Mouse (Mus musculus): ENCODE measurements at regions not wholly inside any gene's neighbourhood (a gene's known extent, or its start where the extent isn't known, plus 50 kb on each side); places are given as distances from the start of the nearest gene placed in this dataset.
A peak's percentile ranks its signal among the peaks of the same experiment; 100 is the strongest.

GRCm38 (mm10) chr11:84760622-84761196 lies 58.6 kb downstream of the Mrm1 start:
- DNase-seq: peak; percentile 34

GRCm38 (mm10) chr11:84759478-84759986 lies 59.8 kb downstream of the Mrm1 start:
- DNase-seq: peak; percentile 85

- no peak for DNase-seq
These were observed 67.3 kb downstream of the Mrm1 start for GRCm38 (mm10) chr11:84752007-84752406.

- DNase-seq: no peak
These were observed 69.6 kb downstream of the Mrm1 start for GRCm38 (mm10) chr11:84749490-84750349.

- DNase-seq: peak; percentile 31
These were observed 80.3 kb downstream of the Mrm1 start for GRCm38 (mm10) chr11:84738769-84739589.

GRCm38 (mm10) chr11:84738128-84738527 lies 81.2 kb downstream of the Mrm1 start:
- DNase-seq: no peak

- no peak for DNase-seq
These were observed 87.4 kb downstream of the Mrm1 start for GRCm38 (mm10) chr11:84731890-84732289.

- no peak for DNase-seq
These were observed 89.1 kb downstream of the Mrm1 start for GRCm38 (mm10) chr11:84730218-84730617.

- no peak for DNase-seq
These were observed 90.1 kb downstream of the Mrm1 start for GRCm38 (mm10) chr11:84729189-84729588.

DNA sequence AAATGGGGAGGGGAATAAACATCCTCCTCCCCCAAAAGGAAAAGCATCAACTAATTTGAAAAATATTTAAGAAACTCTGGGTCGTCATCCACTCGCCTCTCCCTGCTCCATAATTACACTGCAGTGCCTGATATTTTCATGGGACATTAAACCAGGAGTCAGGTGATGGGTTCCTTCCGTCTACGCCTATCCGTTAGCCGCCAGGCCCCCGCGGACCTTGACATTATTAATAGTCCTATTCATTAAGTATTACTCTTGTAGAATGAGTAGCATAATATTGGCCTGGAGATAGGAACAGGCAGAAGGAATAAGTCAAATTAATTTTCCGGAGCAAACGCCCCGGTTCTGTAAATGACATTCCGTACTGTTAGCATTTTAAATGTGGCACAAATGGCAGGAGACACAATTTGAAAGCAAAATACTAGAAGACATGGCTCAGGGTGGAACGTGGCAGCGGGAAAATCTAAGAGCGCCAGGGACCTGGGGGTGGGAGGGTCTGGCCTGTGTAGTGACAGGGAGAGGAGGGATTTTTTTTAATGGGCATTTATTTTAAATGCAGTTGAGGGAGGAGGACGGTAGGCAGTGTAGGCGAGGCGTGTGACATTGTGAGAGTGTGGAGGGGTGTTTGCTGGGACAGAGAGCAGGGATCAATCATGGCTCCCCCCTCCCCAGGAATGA lies 93.2 kb downstream of the Mrm1 start:
- no peak for DNase-seq

DNA sequence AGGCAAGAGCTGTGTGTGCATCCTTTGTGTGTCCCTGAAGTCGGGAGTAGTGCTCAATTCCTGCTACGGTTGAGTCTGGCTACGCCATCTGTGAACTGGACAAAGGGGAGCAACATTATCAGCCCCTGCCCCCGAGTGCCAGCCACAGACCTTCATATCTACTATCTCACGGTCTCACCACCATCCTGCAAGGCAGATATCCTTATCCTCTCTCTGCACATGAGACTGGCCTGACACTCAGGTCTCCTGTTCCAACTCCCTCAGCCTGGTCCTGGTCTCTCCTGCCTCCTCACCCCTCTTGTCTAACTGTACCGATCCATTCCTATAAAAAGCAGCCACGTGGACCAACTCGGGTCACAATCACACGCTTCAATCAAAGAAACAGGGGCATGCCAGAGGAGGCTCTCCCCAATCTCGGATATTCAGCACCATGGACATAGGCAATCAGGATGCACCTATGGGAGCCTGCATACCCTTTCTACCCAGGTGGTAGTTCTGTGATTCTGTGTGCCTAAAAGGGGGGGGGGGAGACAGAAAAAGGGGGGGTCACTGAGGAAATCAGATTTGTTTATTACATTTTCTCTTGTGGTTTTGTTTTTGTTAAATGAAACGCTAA lies 94.0 kb downstream of the Mrm1 start:
- DNase-seq: no peak

GRCm38 (mm10) chr11:84724080-84724479 lies 95.2 kb downstream of the Mrm1 start:
- DNase-seq: peak; percentile 68

DNA sequence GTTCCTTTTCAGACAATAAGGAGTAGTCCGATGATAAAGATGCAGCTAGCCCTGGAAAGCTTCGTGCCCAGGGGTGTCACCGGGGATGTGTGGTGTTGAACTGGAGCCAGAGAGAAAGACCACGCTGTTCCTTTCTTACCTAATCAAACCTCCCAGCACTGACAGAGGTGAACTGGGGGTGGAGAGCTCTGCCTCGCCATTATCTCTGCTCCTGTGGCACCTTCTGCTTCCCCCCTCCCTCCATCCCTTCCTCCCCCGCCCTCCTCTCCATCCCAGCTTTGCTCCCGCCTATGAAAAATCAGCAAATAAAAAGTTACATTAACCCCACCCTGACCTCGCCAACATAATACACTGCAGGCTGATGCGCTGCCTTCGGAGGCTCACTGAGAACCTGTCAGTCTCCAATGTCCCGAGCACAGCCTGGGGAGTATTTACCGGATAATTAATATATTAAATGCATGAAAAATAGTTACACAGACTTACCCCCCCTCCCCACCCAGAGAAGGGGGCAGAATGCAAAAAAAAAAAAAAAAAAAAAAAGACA lies 96.6 kb downstream of the Mrm1 start:
- no peak for DNase-seq

GRCm38 (mm10) chr11:84721979-84722378 lies 97.3 kb downstream of the Mrm1 start:
- no peak for DNase-seq

DNA sequence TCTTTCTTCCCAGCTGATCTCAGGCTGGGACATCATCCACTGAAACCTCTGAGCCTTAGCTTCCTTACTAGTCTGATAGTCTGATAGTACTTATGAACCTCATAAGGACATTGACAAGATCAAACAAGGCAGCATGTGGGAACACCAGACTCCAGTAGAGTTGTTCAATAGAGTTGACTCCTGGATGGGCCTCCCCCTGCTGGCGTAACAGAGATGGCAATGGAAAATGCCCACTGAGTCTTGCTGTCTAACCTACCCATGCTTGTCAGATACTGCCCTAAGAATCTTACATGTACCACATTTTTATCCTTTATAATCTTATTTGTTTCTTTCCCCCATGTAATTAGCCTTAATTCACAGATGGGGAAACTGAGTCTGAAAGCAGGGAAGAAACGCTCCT lies 98.2 kb downstream of the Mrm1 start:
- DNase-seq: no peak

DNA sequence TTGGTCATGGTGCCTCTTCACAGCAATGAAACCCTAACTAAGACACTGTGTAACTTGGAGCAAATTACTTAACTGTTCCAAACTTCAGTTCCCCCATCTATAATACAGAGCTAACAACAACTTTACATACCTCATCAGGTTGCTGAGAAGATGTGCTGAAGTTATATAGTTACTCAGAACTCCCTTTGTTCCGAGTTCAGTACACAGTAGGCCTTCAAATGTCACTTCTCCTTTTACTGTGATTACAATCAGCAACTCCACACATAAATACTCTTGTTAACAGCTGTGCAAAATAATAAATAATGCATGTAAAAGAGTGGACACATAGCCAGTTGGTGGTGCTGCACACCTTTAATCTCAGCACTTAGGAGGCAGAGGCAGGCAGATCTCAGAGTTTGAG lies 99.5 kb downstream of the Mrm1 start:
- no peak for DNase-seq

GRCm38 (mm10) chr11:84712731-84713130 lies 106.6 kb downstream of the Mrm1 start:
- no peak for DNase-seq

- no peak for DNase-seq
These were observed 107.4 kb downstream of the Mrm1 start for GRCm38 (mm10) chr11:84711886-84712285.

- no peak for DNase-seq
These were observed 111.0 kb downstream of the Mrm1 start for GRCm38 (mm10) chr11:84708222-84708730.

DNA sequence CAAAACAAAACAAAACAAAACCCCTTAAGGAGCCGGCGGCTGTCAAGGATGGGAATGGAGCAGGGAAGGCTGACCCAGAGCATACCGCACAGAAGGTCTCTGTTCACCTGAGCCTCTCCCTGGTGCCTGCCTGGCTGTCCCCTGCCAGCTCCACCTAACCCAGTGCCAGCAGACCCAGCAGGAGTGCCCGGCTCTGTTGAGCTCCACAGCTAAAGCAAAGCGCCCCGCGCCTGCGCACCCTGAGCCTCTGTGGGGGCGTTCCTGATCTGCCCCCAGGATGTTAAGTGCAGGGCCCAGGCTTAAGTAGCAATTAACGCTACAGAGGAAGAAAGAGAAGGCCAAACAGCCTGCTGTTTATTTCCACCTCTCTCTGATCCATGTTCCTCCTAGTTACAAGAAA lies 111.5 kb downstream of the Mrm1 start:
- peak; percentile 84 for DNase-seq

DNA sequence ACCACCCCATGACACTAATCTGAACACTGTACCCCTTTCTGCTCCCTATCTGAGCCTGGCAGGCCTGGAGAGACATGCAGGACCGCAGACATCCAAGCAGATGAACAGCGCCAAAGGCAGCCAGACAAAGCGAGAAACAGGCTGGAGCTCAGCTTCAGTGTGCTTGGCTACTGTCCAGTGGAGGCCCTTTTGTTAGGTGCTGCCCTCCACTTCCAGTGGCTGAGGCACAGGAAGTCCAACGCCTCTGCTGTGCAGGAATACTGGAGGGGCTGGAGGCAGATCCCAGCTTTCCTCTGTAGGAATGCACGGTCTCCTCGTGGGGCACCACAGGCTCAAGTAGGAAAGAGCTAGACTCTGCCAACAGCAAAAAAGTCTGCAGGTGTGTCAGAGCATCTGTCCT lies 112.6 kb downstream of the Mrm1 start:
- DNase-seq: peak; percentile 48

All from cerebellum, adult 11 months (tissue).